Mouse (Mus musculus) granulocyte monocyte progenitor cell, adult 5-6 weeks (primary cell): ENCODE results near the gene Ccdc189. TPM values are rescaled to one million over a fixed set of nuclear protein-coding genes. Genes with fewer than 3 reads are reported as not detected.
"Not testable (repeated sequence)": the region's sequence is repeated elsewhere in the genome, so short reads cannot be mapped to it uniquely, and the experiment has no call there.

Experiments used
- ATAC-seq: replicated peaks from 2 replicates; pipeline ENCODE4 v1.8.0; 2016; ENCODE audit warnings: mild to moderate bottlenecking, moderate TSS enrichment, inconsistent platforms; ENCODE audit not compliant: poor library complexity, severe bottlenecking
- total RNA-seq, 2 experiments: library from RNA; stranded (forward) in 1 of 2; stranded (reverse) in 1 of 2; fragments of 200-712, 200-1000 nt in 1 of 2; fragments of >200 nt in 1 of 2; fragmentation: Nextera tagmentation in 1 of 2; gene quantifications; 2 replicates each; pipeline ENCODE4 v1.2.3; 2014 to 2017

The Ccdc189 gene
- total RNA-seq (2014; fragmentation: Nextera tagmentation) (0.37 and 0.77 TPM in 2 replicates), total RNA-seq (2017) (1.6 and 3.9 TPM in 2 replicates)

DNA sequence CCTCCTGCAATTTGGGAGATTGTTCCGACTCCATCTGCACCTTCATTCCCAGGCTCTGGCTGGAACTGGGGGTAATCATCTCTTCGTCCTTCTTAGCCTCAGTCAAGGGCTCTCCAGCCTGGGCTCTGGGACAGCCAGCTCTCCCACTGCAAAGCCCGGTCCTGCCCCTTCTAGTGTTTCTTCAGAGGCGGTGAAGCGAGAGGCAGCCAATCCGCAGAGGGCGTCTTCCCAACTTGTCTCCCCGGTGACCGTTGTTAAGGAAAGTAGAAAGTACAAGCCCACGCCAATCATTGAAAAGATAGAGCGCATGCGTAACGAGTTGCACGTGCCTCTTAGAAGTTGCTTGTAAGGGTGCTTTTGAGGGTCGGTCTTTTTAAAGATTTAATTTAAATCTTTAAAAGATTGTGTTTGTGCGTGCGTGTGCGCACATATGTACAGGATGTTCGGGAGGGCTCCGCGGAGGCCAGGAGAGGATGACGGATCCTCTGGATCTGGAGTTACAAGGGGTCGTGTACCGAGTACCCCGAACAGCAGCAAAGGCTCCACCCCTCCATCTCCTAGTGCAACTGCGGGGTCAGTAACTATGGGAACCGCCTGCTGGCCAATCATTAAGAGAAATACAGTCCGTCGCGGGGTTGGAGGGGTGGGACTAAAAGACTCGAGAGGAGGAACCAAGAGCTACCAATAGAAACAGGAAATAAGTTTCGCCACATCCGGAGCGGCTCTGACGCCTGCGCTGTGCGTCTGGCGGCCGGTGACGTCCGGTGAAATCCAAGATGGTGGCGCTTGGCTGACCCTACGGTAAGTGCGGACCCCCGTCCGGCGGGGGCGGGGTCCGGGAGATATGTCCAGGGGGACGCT is at the start of gene Ccdc189, which contains the start of gene Rnf40:
Gene Ccdc189 (minus strand): TSS at position 585 of the 861 bp plus-strand sequence.
Gene Rnf40 (plus strand): TSS at position 757 of the 861 bp plus-strand sequence.
- peak; percentile 90 for ATAC-seq

DNA sequence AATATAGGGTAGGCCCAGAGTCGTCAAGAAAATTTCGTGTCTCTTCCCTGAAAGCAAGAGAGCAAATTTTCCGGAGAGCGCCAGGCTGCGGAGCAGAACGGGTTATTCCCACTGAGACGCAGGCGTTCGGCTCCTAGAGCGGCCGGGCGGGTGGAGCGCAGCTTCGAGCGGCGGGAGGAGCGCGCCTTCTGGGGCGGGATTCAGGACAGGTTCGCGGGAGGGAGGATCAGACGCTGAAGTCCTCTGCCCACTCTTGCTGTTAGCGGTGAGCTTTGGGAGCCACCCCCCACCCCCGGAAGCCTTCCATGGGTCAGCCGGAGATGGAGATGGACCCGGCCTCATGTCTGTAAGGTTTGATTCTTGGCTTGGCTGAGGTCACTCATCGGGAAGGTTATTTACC is 48.6 kb upstream of the Ccdc189 start:
- ATAC-seq: peak; percentile 46

DNA sequence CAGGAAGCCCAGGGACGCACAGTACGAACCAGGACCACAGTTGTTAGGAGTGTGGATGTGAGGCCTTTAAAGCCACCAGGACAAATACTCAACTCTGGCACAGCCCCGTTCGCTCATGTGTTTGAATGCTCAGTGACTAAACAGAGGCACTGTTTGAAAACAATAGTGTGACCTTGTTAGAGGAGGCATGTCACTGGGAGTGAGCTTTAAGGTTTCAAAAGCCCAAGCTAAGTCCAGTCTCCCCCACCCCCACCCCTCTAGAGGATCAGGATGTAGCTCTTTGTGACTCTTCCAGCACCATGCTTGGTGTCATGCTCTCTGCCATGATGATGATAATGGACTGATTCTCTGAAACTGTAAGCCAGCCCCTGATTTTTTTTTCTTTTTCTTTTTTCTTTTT is 43.0 kb upstream of the Ccdc189 start:
- no peak for ATAC-seq

DNA sequence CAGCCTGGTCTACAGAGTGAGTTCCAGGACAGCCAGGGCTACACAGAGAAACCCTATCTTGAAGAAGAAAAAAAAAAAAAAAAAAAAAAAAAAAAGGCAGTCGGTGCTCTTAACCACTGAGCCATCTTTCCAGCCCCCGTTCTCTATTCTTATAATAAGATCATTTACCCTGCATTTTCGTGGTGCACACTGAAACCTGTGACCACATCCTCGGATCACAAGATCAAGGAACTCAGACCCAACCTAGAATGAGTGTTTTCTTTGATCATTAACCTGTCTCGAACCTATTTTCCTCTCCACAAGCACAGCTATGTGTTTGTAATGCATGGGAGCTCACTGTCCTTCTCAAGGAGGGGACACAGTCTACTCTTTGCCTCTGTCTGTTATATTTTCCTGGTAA is 40.3 kb upstream of the Ccdc189 start:
- ATAC-seq: no peak

DNA sequence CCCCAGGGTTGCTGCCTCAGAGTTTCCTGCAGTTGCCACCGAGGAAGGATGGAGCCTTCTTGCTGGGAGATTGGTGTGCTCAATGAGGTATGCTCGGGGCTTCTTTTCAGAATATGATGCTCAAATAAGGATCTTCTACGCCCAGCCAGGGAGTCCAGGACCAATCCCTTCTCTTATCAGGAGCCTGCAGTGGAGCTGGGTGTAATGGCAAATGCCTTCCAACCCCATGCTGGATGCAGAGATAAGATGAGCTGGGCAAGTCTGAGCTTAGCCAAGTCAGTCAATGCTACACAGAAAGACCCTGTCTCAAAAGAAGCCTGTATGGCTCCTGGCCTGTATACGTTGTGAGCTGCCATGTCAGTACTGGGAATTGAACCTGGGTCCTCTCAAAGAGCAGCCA is 38.1 kb upstream of the Ccdc189 start:
- ATAC-seq: no peak

GRCm38 (mm10) chr7:127626039-127626438 is 37.6 kb upstream of the Ccdc189 start:
- ATAC-seq: no peak

- not testable (repeated sequence) for ATAC-seq
Measured at GRCm38 (mm10) chr7:127618402-127618801, 30.0 kb upstream of the Ccdc189 start.

DNA sequence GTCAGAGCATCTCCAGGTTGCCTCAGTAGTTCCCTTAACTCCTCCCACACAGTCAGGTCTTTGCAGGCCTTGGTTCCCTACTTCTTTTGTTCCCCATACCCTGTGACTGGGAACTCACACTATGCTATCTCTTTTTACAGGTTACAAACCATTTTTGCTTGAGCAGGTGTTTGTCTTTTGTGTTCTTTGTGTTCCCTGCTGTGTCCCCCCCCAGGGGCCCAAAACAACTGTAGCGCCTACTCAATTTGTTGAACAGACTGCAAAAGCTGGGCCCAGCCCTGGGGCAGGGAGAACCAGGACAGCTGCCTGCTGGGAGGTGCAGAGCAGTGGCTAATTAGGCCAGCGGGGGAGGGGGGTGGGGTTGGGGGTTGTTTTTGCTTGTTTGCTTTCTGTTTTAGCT is 29.6 kb upstream of the Ccdc189 start:
- no peak for ATAC-seq

- no peak for ATAC-seq
Measured at GRCm38 (mm10) chr7:127616881-127617280, 28.5 kb upstream of the Ccdc189 start.

- ATAC-seq: no peak
Measured at GRCm38 (mm10) chr7:127616336-127616735, 27.9 kb upstream of the Ccdc189 start.

DNA sequence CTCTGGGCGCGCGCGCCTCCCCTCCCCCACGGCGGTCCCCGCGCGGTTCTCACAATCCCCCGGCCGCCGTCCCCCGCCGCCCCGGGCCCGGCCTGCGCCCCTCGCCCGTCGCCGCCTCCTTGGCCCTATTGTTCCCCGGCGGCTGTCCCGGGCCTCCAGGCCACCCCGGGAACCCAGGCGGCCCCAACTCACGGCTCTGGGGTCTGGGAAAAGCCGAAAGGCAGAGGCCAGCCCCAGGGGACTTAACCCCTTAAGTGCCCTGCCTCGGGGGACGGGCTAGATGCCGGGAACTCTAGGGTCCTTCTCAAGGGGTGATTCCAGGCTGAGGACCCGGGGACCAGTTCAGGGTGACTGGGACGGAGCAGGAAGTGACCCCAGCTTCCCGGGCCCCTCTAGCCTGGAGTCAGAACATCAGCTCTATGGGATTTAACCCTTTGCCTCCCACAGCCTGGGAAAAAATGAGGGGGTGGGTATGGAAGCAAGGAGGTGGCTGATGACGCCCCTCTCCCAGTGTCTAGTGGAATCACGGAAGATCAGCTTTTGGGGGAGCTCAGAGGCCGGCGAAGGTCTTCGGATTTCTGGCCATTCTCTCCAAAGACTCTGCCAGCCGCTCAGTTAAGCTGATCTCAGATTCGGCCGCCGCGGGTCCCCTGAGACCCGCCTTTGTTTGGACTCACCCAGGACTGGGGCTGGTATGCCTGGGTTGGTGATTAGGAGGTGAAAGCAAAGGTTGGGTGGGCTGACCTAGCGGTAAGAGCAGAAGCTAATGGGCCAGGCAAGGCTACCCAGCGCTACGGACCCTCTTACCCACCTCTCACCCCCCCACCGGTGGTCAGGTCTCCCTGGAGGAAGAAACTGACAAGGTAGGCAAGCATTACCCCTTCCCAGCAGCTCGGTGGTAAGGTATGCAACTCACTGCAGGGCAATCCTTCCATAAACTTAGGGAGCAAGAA is 26.8 kb upstream of the Ccdc189 start, which contains the start of gene Zfp629:
Gene Zfp629 (minus strand): TSS at position 907 of the 953 bp plus-strand sequence.
- ATAC-seq: peak; percentile 68

GRCm38 (mm10) chr7:127614511-127614890 is 26.1 kb upstream of the Ccdc189 start:
- peak; percentile 74 for ATAC-seq

- no peak for ATAC-seq
Measured at GRCm38 (mm10) chr7:127614091-127614490, 25.7 kb upstream of the Ccdc189 start.

DNA sequence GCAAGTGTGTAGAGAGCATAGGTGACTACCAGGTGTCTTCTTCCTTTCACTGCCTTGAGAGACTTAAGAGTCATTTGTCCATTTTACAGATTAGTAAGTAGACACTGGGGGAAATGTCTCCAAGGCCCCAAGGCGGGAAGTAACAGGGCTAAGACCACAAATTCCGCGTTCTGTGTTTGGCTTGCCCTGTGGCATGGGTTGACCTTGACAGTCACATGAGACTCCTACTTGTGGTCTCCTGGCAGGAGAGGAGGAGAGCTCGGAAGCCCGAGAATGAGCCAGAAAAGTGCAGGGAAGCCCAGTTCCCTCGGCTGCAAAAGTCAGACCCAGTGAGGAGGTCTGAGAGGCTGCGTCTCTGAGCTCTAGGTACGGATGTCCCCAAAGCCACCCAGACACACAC is 25.1 kb upstream of the Ccdc189 start:
- ATAC-seq: no peak

DNA sequence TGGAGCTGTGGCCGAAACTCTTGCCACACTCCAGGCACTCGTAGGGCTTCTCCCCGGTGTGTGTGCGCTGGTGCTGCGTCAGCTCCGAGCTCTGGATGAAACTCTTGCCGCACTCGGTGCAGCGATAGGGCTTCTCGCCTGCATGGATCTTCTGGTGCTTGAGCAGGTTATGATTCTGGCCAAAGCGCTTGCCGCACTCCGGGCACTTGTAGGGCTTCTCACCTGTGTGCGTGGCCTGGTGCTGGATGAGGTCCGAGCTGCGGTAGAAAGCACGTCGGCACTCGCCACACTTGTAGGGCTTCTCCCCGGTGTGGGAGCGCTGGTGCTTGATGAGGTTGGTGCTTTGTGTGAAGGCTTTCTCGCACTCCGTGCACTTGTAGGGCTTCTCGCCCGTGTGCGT is 23.2 kb upstream of the Ccdc189 start:
- no peak for ATAC-seq

DNA sequence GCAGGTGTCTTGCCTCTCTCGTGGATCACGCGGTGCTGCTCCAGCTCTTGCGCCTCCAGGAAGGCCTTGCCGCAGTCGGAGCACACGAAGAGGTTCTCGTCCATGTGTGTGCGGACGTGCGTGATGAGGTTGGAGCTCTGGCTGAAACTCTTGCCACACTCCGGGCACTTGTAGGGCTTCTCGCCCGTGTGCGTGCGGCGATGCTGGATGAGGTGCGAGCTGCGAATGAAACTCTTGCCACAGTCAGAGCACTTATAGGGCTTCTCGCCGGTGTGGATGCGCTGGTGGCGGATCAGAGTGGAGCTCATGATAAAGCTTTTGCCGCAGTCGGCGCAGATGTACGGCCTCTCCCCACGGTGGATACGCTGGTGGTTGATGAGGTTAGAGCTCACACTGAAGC is 22.6 kb upstream of the Ccdc189 start:
- ATAC-seq: no peak

- ATAC-seq: no peak
Measured at GRCm38 (mm10) chr7:127607150-127607549, 18.8 kb upstream of the Ccdc189 start.

DNA sequence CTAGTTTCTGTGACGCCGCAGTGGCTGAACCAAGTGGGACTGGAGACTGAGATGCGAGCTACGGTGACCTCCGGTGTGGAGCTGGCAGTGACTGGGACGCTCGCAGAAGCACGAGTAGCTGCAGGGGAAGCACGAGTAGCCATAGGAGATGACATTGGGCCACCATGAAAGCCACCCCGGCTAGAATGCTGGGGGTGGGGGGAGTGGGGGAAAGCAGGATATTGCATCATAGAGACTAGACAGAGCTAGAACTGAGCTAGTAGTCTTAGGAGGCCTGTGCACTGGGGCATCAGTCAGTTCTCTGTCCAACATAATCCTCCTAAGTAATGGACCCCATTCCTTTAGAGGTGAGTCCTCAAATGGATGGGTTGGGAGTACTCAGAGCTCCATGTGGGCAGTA is 15.9 kb upstream of the Ccdc189 start:
- peak; percentile 81 for ATAC-seq

- ATAC-seq: no peak
Measured at GRCm38 (mm10) chr7:127602903-127603302, 14.5 kb upstream of the Ccdc189 start.

DNA sequence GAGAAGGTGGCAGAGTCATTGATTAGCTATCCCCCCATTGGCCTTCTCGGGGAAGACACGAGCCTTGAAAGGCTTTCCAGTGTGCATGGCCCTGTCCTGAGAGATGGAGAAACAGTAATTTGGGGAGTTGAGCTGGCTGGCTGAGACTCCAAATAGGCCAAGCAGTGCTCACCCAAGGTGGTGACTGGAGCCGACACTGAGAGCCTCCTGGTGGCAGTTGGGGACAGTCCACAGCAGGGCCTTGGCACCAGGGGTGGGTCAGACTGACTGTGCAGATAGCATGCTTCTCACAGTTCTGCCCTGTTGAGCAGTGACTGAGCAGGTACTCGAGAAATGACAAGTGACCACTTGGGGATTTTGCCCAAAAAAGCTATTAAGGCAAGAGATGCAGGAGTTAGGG is 13.3 kb upstream of the Ccdc189 start:
- no peak for ATAC-seq

DNA sequence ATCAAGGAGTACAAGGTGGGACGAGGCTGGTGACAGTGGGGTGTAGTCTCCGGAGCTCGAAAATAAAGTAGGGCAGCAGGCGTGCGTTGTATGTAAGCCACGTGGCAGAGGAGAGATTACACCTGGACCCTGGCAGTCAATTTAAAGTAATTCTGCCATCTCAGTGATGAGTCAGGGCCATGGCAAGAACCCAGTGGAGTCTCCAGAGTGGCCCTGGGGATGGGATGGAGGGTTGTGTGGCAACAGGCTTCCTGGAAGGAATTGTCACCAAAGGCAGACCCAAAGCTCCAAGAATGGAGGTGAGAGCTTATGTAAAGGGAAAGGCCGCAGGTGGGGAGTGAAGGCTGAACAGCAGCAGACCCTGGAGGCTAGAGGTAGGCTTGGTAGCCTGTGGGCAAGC is 12.2 kb upstream of the Ccdc189 start:
- no peak for ATAC-seq
